Mouse (Mus musculus) brain, embryonic 14.5 days (tissue): ENCODE data around the gene Faap100.

Source experiments
- CTCF ChIP-seq: fragments of 200-500 bp; IDR thresholded peaks from 2 replicates; pipeline ENCODE4 v1.5.1; 2012; ENCODE audit warnings: inconsistent platforms, mild to moderate bottlenecking, moderate library complexity, borderline replicate concordance; ENCODE audit not compliant: insufficient read depth, insufficient read length; ENCODE audit errors: extremely low read depth
- POLR2A ChIP-seq: fragments of 200-500 bp; IDR thresholded peaks from 2 replicates; pipeline ENCODE4 v1.6.1; 2012; ENCODE audit warnings: mild to moderate bottlenecking, inconsistent platforms, borderline replicate concordance; ENCODE audit not compliant: poor library complexity, insufficient read depth, insufficient read length, severe bottlenecking; ENCODE audit errors: extremely low read depth

- TF ChIP-seq POLR2A: no peak
- TF ChIP-seq CTCF: no peak
Measured at GRCm38 (mm10) chr11:120404814-120405213, 26.2 kb upstream of the Faap100 start.
